In the genomic region with DNA sequence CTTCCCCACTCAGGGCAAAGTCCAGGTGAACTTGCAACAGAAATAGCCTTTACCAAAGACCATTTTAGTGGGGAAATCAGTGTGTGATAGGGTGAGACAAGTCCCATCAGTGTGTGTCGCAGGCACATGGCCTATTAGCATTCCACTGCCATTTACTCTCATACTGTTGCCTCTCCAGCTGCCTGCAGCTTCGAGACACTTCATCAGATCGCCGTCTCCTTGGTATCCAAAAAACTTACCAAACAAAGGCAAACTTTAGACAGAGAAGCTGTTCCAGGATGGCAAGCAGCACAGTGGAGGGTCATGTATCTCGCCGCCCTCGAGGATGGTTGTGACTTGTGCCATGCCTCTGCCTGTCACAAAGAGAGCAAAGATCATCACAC, we compare ENCODE assay signal across 15 mouse cellular contexts.
DNase-seq lines count a peak whose midpoint lies in the region; ATAC-seq lines count a peak whose summit lies in the region.
"Had no signal": no experiment of that assay in that cellular context is flagged by ENCODE, and none has a peak within 500 bp of the region (broad histone marks: within the 10 kb centered on the region; RNA-seq: fewer than 3 reads in every experiment).

No protein-coding gene starts in this region.

- H3K9me3 ChIP-seq in heart, embryonic 10.5 days = no peaks in the 10 kb centered on the region
- H3K9me3 ChIP-seq in kidney, embryonic 15.5 days (replicated peaks) = no peaks in the 10 kb centered on the region
- H3K9me3 ChIP-seq in limb, embryonic 10.5 days (replicated peaks) = no peaks in the 10 kb centered on the region
- H3K9me3 ChIP-seq: embryonic facial prominence, embryonic 15.5 days; forebrain, embryonic 13.5 days; stomach, embryonic 15.5 days had no signal

- no peak overlapping the region for H3K4me2 ChIP-seq in kidney, embryonic 15.5 days
- H3K4me2 ChIP-seq: embryonic facial prominence, embryonic 15.5 days; forebrain, embryonic 13.5 days; stomach, embryonic 15.5 days had no signal

- no peaks in the 10 kb centered on the region for H3K36me3 ChIP-seq in heart, embryonic 10.5 days
- no peaks in the 10 kb centered on the region for H3K36me3 ChIP-seq in kidney, embryonic 15.5 days
- H3K36me3 ChIP-seq in limb, embryonic 10.5 days = no peaks in the 10 kb centered on the region
- H3K36me3 ChIP-seq: embryonic facial prominence, embryonic 15.5 days; stomach, embryonic 15.5 days had no signal

- no peaks in the 10 kb centered on the region for H3K27me3 ChIP-seq in heart, embryonic 10.5 days (ENCODE audit: insufficient read depth, poor library complexity, severe bottlenecking)
- H3K27me3 ChIP-seq in kidney, embryonic 15.5 days = no peaks in the 10 kb centered on the region
- peaks cover 19% of the 10 kb centered on the region; the same call in 1 of the 2 replicates for H3K27me3 ChIP-seq in limb, embryonic 10.5 days (ENCODE audit: low read depth, poor library complexity, severe bottlenecking)
- H3K27me3 ChIP-seq: embryonic facial prominence, embryonic 15.5 days; forebrain, embryonic 13.5 days; stomach, embryonic 15.5 days had no signal

- H3K27ac ChIP-seq in heart, embryonic 10.5 days = peak overlapping the region; percentile 67
- 0 out of 2 replicates have a peak overlapping the region, but pooled peaks have one; percentile 23 for H3K27ac ChIP-seq in kidney, embryonic 15.5 days
- peak overlapping the region; percentile 31; the same call in 1 of the 2 replicates for H3K27ac ChIP-seq in limb, embryonic 10.5 days
- H3K27ac ChIP-seq: embryonic facial prominence, embryonic 15.5 days; forebrain, embryonic 13.5 days; stomach, embryonic 15.5 days had no signal

- WGBS in heart, embryonic 10.5 days = 80% methylated on average over 7 of the region's 7 CpGs
- WGBS in kidney, embryonic 15.5 days = 77% methylated on average over 7 of the region's 7 CpGs
- WGBS in limb, embryonic 10.5 days = 88% methylated on average over 7 of the region's 7 CpGs

- H3K9ac ChIP-seq in kidney, embryonic 15.5 days = no peak overlapping the region
- H3K9ac ChIP-seq: embryonic facial prominence, embryonic 15.5 days; forebrain, embryonic 13.5 days; stomach, embryonic 15.5 days had no signal

- no peak overlapping the region for H3K4me3 ChIP-seq in heart, embryonic 10.5 days
- no peak overlapping the region for H3K4me3 ChIP-seq in kidney, embryonic 15.5 days (replicated peaks)
- H3K4me3 ChIP-seq in limb, embryonic 10.5 days = no peak overlapping the region
- H3K4me3 ChIP-seq: embryonic facial prominence, embryonic 15.5 days; forebrain, embryonic 13.5 days; stomach, embryonic 15.5 days had no signal

- DNase-seq in heart, embryonic 10.5 days (ENCODE audit: low spot score) = no peak
- DNase-seq in heart, adult 8-10 months (ENCODE audit: low spot score) = no peak
- no peak for DNase-seq in kidney, adult 9 months
- DNase-seq in limb, embryonic 10.5 days (ENCODE audit: low spot score) = no peak
- peak; percentile 44 for DNase-seq in lung, postnatal 14 days
- DNase-seq in embryo, embryonic 10.5 days (ENCODE audit: low spot score) = no peak
- DNase-seq: cerebellum, adult 18-20 months; layer of hippocampus, postnatal 36 days; left cerebral cortex, postnatal 4 days; thymus, postnatal 14 days had no signal

- peaks cover 17% of the 10 kb centered on the region for H3K4me1 ChIP-seq in heart, embryonic 10.5 days
- peaks cover 20% of the 10 kb centered on the region for H3K4me1 ChIP-seq in kidney, embryonic 15.5 days
- peaks cover 38% of the 10 kb centered on the region for H3K4me1 ChIP-seq in limb, embryonic 10.5 days
- H3K4me1 ChIP-seq: embryonic facial prominence, embryonic 15.5 days had no signal

- ATAC-seq in kidney, embryonic 15.5 days (replicated peaks; ENCODE audit: low FRiP score) = no peak
- no peak for ATAC-seq in CD4-positive, CD25-positive, alpha-beta regulatory T cell, adult 4 months
- ATAC-seq: forebrain, embryonic 13.5 days had no signal
